Mouse (Mus musculus) 416B (cell line): ENCODE measurements around the gene 9130019O22Rik.

Experiments used
- DNase-seq: peaks from one replicate; pipeline ENCODE4 v3.0.0; 2011; ENCODE audit warnings: low read depth

9130019O22Rik gene

DNA sequence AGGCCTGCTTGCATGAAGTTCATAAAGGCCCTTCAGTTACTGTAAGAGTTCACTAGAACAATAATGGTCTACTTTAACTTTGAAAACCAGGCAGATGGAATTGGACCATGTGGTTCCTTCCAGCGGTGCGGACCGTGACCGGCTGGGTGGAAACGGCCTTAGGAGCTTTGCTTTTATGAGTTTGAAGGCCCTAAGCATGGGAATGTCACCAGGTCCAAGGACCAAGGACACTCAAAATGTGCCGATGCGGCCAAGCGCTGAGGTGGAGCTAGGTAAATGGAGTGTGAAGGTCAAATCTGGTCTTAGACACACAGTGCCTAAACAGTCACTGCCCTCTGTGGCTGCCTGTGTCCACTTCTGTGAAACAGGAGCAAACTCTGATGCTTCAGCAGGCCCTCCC is 45.6 kb downstream of the 9130019O22Rik start:
- DNase-seq: no peak

DNA sequence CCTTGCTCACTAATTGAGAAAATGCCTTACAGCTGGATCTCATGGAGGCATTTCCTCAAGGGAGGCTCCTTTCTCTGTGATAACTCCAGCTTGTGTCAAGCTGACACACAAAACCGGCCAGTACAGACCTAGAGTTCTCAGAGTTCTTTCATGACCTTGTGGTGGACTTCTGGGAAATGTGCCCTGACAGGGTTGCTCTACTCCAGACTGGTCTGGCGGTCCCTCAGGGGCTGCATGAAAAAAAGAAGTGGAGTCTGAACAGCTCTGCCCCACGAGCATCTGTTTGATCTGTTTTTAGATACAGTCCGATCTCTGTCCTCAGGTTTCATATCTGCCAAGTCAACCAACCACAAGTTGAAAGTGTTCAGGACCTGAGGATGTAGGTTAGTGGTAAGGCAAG is 49.3 kb downstream of the 9130019O22Rik start:
- DNase-seq: no peak

DNA sequence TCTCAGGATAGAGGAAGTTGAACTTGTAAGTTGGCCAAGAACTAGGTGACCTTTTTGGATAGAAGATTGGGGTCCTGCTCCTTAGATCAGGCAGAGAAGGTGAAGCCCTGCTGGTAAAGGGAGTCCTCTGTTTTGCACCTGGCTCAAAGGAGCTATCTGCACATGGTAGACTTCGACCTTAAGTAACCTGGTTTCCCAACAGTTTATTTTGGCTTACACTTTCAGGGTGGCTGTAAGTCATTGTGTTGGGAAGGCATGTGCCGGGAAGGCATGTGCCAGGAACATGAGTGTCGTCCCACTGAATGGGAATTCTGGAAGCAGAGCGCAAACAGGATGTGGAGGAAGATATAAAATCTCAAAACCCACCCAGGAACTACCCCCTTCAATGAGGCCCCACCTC is 51.4 kb downstream of the 9130019O22Rik start:
- DNase-seq: no peak

DNA sequence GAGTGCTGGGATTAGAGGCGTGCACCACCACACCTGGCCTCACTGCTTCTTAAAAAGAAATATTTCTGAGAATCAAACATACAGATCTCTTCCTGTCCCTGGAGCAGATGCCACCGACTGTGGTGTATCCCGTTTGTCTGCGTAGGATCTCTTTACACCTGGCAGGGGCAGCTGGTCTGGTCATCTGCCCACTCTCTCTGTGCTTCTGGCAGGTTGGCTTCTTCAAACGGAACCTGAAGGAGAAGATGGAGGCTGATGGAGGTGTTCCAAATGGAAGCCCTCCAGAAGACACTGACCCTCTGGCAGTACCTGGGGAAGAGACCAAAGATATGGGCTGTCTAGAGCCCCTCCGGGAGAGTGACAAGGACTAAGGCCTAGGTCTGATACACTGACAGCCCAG is 53.7 kb downstream of the 9130019O22Rik start:
- no peak for DNase-seq
